Mouse (Mus musculus) testis, adult 2 months (tissue): ENCODE data around the gene Igfals. TPM values are rescaled to one million over a fixed set of nuclear protein-coding genes. Genes with fewer than 3 reads are reported as not detected.
A peak's percentile ranks its signal among the peaks of the same experiment; 100 is the strongest.

ENCODE experiments used
- H3K27ac ChIP-seq: fragments of 200-500 bp; 2 replicates; pipeline ENCODE4 v1.5.1; 2012; ENCODE audit warnings: low read depth, low read length; ENCODE audit not compliant: control insufficient read depth, insufficient read depth
- H3K27me3 ChIP-seq: fragments of 200-500 bp; 2 replicates; pipeline ENCODE4 v1.6.1; 2012; ENCODE audit warnings: mild to moderate bottlenecking, low read length, moderate library complexity; ENCODE audit not compliant: control insufficient read depth, insufficient read depth
- H3K36me3 ChIP-seq: fragments of 200-500 bp; 2 replicates; pipeline ENCODE4 v1.6.1; 2012; ENCODE audit warnings: mild to moderate bottlenecking, low read length; ENCODE audit not compliant: control insufficient read depth, insufficient read depth
- H3K4me1 ChIP-seq: fragments of 200-500 bp; 2 replicates; pipeline ENCODE4 v1.6.1; 2012; ENCODE audit warnings: low read length; ENCODE audit not compliant: control insufficient read depth, insufficient read depth
- H3K4me3 ChIP-seq: fragments of 200-500 bp; 2 replicates; pipeline ENCODE4 v1.5.1; 2012; ENCODE audit warnings: low read depth, mild to moderate bottlenecking, low read length, moderate library complexity, mixed read lengths; ENCODE audit not compliant: control insufficient read depth
- CTCF ChIP-seq: fragments of 200-500 bp; IDR thresholded peaks from 2 replicates; pipeline ENCODE4 v1.5.1; 2012; ENCODE audit warnings: low read depth, mild to moderate bottlenecking, inconsistent platforms, low read length, moderate library complexity; ENCODE audit not compliant: control insufficient read depth, insufficient read depth, insufficient replicate concordance
- POLR2A ChIP-seq: fragments of 200-500 bp; IDR thresholded peaks from 2 replicates; pipeline ENCODE4 v1.6.1; 2012; ENCODE audit warnings: low read depth, mild to moderate bottlenecking, inconsistent platforms, low read length, moderate library complexity; ENCODE audit not compliant: control insufficient read depth
- polyA plus RNA-seq: library from polyadenylated mRNA; depleted of rRNA; stranded (reverse); fragments of >200 nt; gene quantifications from 2 replicates; pipeline ENCODE4 v1.2.3, GENCODE M21; 2012

Igfals gene
- polyA plus RNA-seq, 1 experiment: 4.2 TPM

- Histone ChIP-seq H3K4me3 (peak within 1 kb of the TSS; percentile 91), H3K27me3 (no peaks in the 10 kb centered on the region), H3K36me3 (peaks cover 2% of the 10 kb centered on the region; the same call in 1 of the 2 replicates), H3K27ac (peak within 1 kb of the TSS; percentile 41), H3K4me1 (peaks cover 20% of the 10 kb centered on the region)
- TF ChIP-seq POLR2A (peak; percentile 58), CTCF (no peak)
Observed at GRCm38 (mm10) chr17:24894995-24895547, 29.3 kb downstream of the Igfals start, which contains the start of the genes Eme2 and Mrps34. TSS of gene Eme2 (minus strand) at chr17:24895087. TSS of gene Mrps34 (plus strand) at chr17:24895116.

GRCm38 (mm10) chr17:24895571-24896240 is 29.9 kb downstream of the Igfals start:
- H3K4me1 ChIP-seq: peaks cover 20% of the 10 kb centered on the region
- H3K36me3 ChIP-seq: peaks cover 2% of the 10 kb centered on the region; the same call in 1 of the 2 replicates
- H3K27me3 ChIP-seq: no peaks in the 10 kb centered on the region
- no peak for TF ChIP-seq POLR2A
- TF ChIP-seq CTCF: no peak
- peak overlapping the region; percentile 41 for H3K27ac ChIP-seq
- H3K4me3 ChIP-seq: peak overlapping the region; percentile 91

- Histone ChIP-seq H3K4me1 (peaks cover 20% of the 10 kb centered on the region), H3K27ac (peak within 1 kb of the TSS; percentile 41), H3K36me3 (no peaks in the 10 kb centered on the region; the same call in 1 of the 2 replicates), H3K4me3 (peak within 1 kb of the TSS; percentile 91), H3K27me3 (no peaks in the 10 kb centered on the region)
- TF ChIP-seq CTCF (no peak; the same call in 1 of the 2 replicates), POLR2A (0 out of 2 replicates have a peak, but pooled peaks have one; percentile 28)
Observed at GRCm38 (mm10) chr17:24896241-24896992, 30.6 kb downstream of the Igfals start, which contains the start of gene Nme3. TSS of gene Nme3 (plus strand) at chr17:24896500.

- Histone ChIP-seq H3K27ac (peak overlapping the region; percentile 15; the same call in 1 of the 2 replicates), H3K4me1 (peaks cover 20% of the 10 kb centered on the region), H3K27me3 (no peaks in the 10 kb centered on the region), H3K36me3 (no peaks in the 10 kb centered on the region; the same call in 1 of the 2 replicates), H3K4me3 (peak overlapping the region; percentile 91)
- TF ChIP-seq POLR2A (no peak), CTCF (no peak)
Observed at GRCm38 (mm10) chr17:24896993-24897269, 31.1 kb downstream of the Igfals start.

- peak; percentile 58; the same call in 1 of the 2 replicates for TF ChIP-seq POLR2A
- no peak for TF ChIP-seq CTCF
- Histone ChIP-seq H3K27ac (peak overlapping the region; percentile 5; the same call in 1 of the 2 replicates), H3K36me3 (no peaks in the 10 kb centered on the region; the same call in 1 of the 2 replicates), H3K4me1 (peaks cover 20% of the 10 kb centered on the region), H3K4me3 (peak overlapping the region; percentile 22), H3K27me3 (no peaks in the 10 kb centered on the region)
Observed at GRCm38 (mm10) chr17:24897600-24897999, 31.8 kb downstream of the Igfals start.

GRCm38 (mm10) chr17:24898041-24898854 is 32.5 kb downstream of the Igfals start:
- H3K27ac ChIP-seq: peak overlapping the region; percentile 5; the same call in 1 of the 2 replicates
- H3K4me3 ChIP-seq: peak overlapping the region; percentile 22
- H3K27me3 ChIP-seq: no peaks in the 10 kb centered on the region
- H3K4me1 ChIP-seq: peaks cover 20% of the 10 kb centered on the region
- TF ChIP-seq CTCF: no peak
- TF ChIP-seq POLR2A: no peak
- no peaks in the 10 kb centered on the region; the same call in none of the 2 replicates for H3K36me3 ChIP-seq
